Mouse (Mus musculus) CH12.LX (cell line): Measurements from ENCODE around the gene Gpx1. TPM values are rescaled to one million over a fixed set of nuclear protein-coding genes. Genes with fewer than 3 reads are reported as not detected.

Experiments used
- DNase-seq: peaks from one replicate; pipeline ENCODE4 v3.0.0-alpha.2; 2013; ENCODE audit errors: extremely low read depth
- H3K27ac ChIP-seq: 2 replicates; pipeline ENCODE4 v1.5.1; 2012; ENCODE audit warnings: low read depth, mild to moderate bottlenecking, control low read depth, moderate library complexity; ENCODE audit not compliant: insufficient read depth
- H3K27me3 ChIP-seq: replicated peaks from 2 replicates; pipeline ENCODE3; 2012; ENCODE audit warnings: inconsistent platforms
- H3K36me3 ChIP-seq, 2 experiments: replicated peaks in 1 of 2; 2 replicates each; pipeline versions ENCODE3 to v1.6.1; 2012; ENCODE audit warnings: inconsistent platforms in 1 of 2, low read length in 1 of 2, mild to moderate bottlenecking in 1 of 2, mixed read lengths in 1 of 2, moderate library complexity in 1 of 2; ENCODE audit not compliant: control insufficient read depth in 1 of 2, insufficient read depth in 1 of 2
- H3K4me1 ChIP-seq, 2 experiments: 2 replicates each; pipeline ENCODE4 v1.6.1; 2012; ENCODE audit warnings: inconsistent platforms in 1 of 2, moderate library complexity in 1 of 2; ENCODE audit not compliant: insufficient read depth in 2 of 2, control insufficient read depth in 1 of 2
- H3K4me2 ChIP-seq: 2 replicates; pipeline ENCODE4 v1.6.1; 2012; ENCODE audit warnings: low read depth, mild to moderate bottlenecking, control low read depth; ENCODE audit not compliant: poor library complexity, insufficient read depth, severe bottlenecking
- H3K4me3 ChIP-seq, 3 experiments: fragments of 150-350 bp in 1 of 3; sonication (generic) in 1 of 3; replicated peaks in 1 of 3; 2 replicates each; pipeline versions ENCODE3 to v1.5.1; 2011 to 2012; ENCODE audit warnings: low read depth in 2 of 3, low read length in 2 of 3, mild to moderate bottlenecking in 2 of 3, moderate library complexity in 2 of 3, control low read depth in 1 of 3, improper control_type of control experiment in 1 of 3, inconsistent platforms in 1 of 3, mixed read lengths in 1 of 3; ENCODE audit not compliant: poor library complexity in 1 of 3
- H3K79me2 ChIP-seq: replicated peaks from 2 replicates; pipeline ENCODE4 v1.6.1; 2012; ENCODE audit warnings: mild to moderate bottlenecking, moderate library complexity; ENCODE audit not compliant: control insufficient read depth, poor library complexity, insufficient read depth, severe bottlenecking; ENCODE audit errors: extremely low read depth
- H3K9ac ChIP-seq: 2 replicates; pipeline ENCODE4 v1.6.1; 2012; ENCODE audit warnings: low read depth, mild to moderate bottlenecking, control low read depth, moderate library complexity; ENCODE audit not compliant: insufficient read depth
- H3K9me3 ChIP-seq: replicated peaks from 2 replicates; pipeline ENCODE3; 2012; ENCODE audit warnings: low read length, inconsistent platforms, mixed read lengths
- CHD2 ChIP-seq: IDR thresholded peaks from 2 replicates; pipeline ENCODE4 v1.6.1; 2011; ENCODE audit warnings: low read length, improper control_type of control experiment
- E2F4 ChIP-seq: IDR thresholded peaks from 2 replicates; pipeline ENCODE4 v1.6.1; 2011; ENCODE audit warnings: low read depth, low read length, improper control_type of control experiment; ENCODE audit not compliant: insufficient replicate concordance
- ELF1 ChIP-seq: IDR thresholded peaks from 2 replicates; pipeline ENCODE4 v1.6.1; 2014; ENCODE audit warnings: low read depth, mild to moderate bottlenecking, inconsistent platforms, low read length, improper control_type of control experiment
- GABPA ChIP-seq: IDR thresholded peaks from 2 replicates; pipeline ENCODE4 v1.6.1; 2012; ENCODE audit warnings: low read depth, low read length, improper control_type of control experiment, inconsistent platforms; ENCODE audit not compliant: insufficient replicate concordance
- JUN ChIP-seq: IDR thresholded peaks from 2 replicates; pipeline ENCODE4 v1.6.1; 2011; ENCODE audit warnings: low read depth, mild to moderate bottlenecking, low read length, improper control_type of control experiment, moderate library complexity; ENCODE audit not compliant: insufficient read depth
- MAFK ChIP-seq: IDR thresholded peaks from 2 replicates; pipeline ENCODE4 v1.6.1; 2011; ENCODE audit warnings: low read length, improper control_type of control experiment; ENCODE audit not compliant: insufficient replicate concordance
- MAZ ChIP-seq: IDR thresholded peaks from 2 replicates; pipeline ENCODE4 v1.6.1; 2012; ENCODE audit warnings: low read depth, mild to moderate bottlenecking, inconsistent platforms, low read length, improper control_type of control experiment, moderate library complexity
- MEF2A ChIP-seq: IDR thresholded peaks from 2 replicates; pipeline ENCODE4 v1.6.1; 2014; ENCODE audit warnings: low read depth, mild to moderate bottlenecking, inconsistent platforms, low read length, improper control_type of control experiment, borderline replicate concordance
- POLR2AphosphoS2 ChIP-seq: IDR thresholded peaks from 2 replicates; pipeline ENCODE4 v1.6.1; 2011; ENCODE audit warnings: low read depth, low read length, improper control_type of control experiment
- RAD21 ChIP-seq: IDR thresholded peaks from 2 replicates; pipeline ENCODE4 v1.6.1; 2011; ENCODE audit warnings: low read depth, mild to moderate bottlenecking, low read length, improper control_type of control experiment, moderate library complexity
- SIN3A ChIP-seq: IDR thresholded peaks from 2 replicates; pipeline ENCODE4 v1.6.1; 2012; ENCODE audit warnings: low read length, improper control_type of control experiment, inconsistent platforms
- SMC3 ChIP-seq: IDR thresholded peaks from 2 replicates; pipeline ENCODE4 v1.6.1; 2011; ENCODE audit warnings: low read depth, low read length, improper control_type of control experiment
- TBP ChIP-seq: conservative IDR thresholded peaks from 2 replicates; pipeline ENCODE4 v1.6.1; 2011; ENCODE audit warnings: low read depth, low read length, improper control_type of control experiment
- USF2 ChIP-seq: conservative IDR thresholded peaks from 2 replicates; pipeline ENCODE4 v1.6.1; 2011; ENCODE audit warnings: low read depth, low read length, improper control_type of control experiment
- ZC3H11A ChIP-seq: IDR thresholded peaks from 2 replicates; pipeline ENCODE4 v1.6.1; 2012; ENCODE audit warnings: low read depth, mild to moderate bottlenecking, inconsistent platforms, low read length, improper control_type of control experiment
- ZKSCAN1 ChIP-seq: IDR thresholded peaks from 2 replicates; pipeline ENCODE4 v1.6.1; 2012; ENCODE audit warnings: low read depth, inconsistent platforms, low read length, improper control_type of control experiment, borderline replicate concordance
- ZMIZ1 ChIP-seq: IDR thresholded peaks from 2 replicates; pipeline ENCODE4 v1.6.1; 2012; ENCODE audit warnings: low read depth, mild to moderate bottlenecking, inconsistent platforms, low read length, improper control_type of control experiment
- dilution Hi-C: fragments of 300-500 bp; cut with MboI; formaldehyde crosslinking; loops from 2 replicates; pipeline ENCODE4 v1.14.3; 2020; ENCODE audit warnings: low sequenced_read_pairs; ENCODE audit not compliant: extremely low pct_unique_long_range_greater_than_20kb, extremely low pct_ligation_motif_present
- in situ Hi-C: fragments of 300-500 bp; cut with MboI; formaldehyde crosslinking; loops from 3 replicates; pipeline ENCODE4 v1.14.3; 2019; ENCODE audit warnings: low sequenced_read_pairs, low pct_ligation_motif_present, low pct_unique_long_range_greater_than_20kb, mixed read lengths
- polyA plus RNA-seq: library from polyadenylated mRNA; unstranded; fragments of >175 nt; gene quantifications from 2 replicates; pipeline ENCODE4 v1.2.1, GENCODE M21; 2012; ENCODE audit warnings: low read depth; ENCODE audit not compliant: insufficient read length
- total RNA-seq, 2 experiments: library from RNA; depleted of rRNA; stranded (reverse); fragments of 300-350 nt in 1 of 2; fragments of >200 nt in 1 of 2; gene quantifications; 2 replicates each; pipeline ENCODE4 v1.2.3; 2012 to 2014

The Gpx1 gene
- total and polyA plus RNA-seq, 3 experiments = 506 to 883 (median 813) TPM

DNA sequence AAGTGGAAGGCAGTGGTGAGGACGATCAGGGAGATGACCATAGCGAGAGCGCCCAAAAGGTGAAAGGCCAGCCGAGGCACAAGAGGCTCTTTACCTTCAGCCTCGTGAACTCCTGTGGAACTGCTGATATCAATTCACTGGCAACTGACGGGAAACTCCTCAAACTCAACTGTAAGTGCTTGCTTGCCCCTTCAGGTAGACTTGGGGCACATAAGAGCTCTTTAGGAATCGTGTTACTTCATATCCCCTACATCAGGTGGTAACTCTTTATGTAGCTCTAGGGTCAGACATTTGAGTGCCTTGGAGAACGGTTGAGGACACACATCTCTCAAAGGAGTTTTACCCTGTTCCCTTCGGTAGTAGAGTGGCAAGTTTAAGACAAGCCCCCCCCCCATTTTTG is 42.7 kb downstream of the Gpx1 start:
- DNase-seq = no peak
- dilution Hi-C loops (no loop called here), in situ Hi-C loops (no loop called here)
- H3K27me3 ChIP-seq = no peaks in the 10 kb centered on the region
- TF ChIP-seq JUN (no peak), ZKSCAN1 (no peak), CHD2 (no peak), MAFK (no peak), ZMIZ1 (no peak), SIN3A (no peak), SMC3 (no peak), USF2 (no peak), E2F4 (no peak), ZC3H11A (no peak), POLR2AphosphoS2 (no peak), TBP (no peak), MAZ (no peak), ELF1 (no peak), MEF2A (no peak), RAD21 (no peak)
- TF ChIP-seq, all 38 proteins: peak for 0
- H3K36me3 ChIP-seq = peaks cover 66 to 88% of the 10 kb centered on the region in 2 experiments
- H3K79me2 ChIP-seq = no peaks in the 10 kb centered on the region
- H3K27ac ChIP-seq = no peak overlapping the region
- H3K9ac ChIP-seq = no peak overlapping the region
- H3K9me3 ChIP-seq = no peaks in the 10 kb centered on the region
- no peak overlapping the region for H3K4me2 ChIP-seq
- no peak overlapping the region for H3K4me3 ChIP-seq
- H3K4me1 ChIP-seq = no peaks in the 10 kb centered on the region

- in situ Hi-C loops = no loop called here
- H3K4me2 ChIP-seq = no peak overlapping the region
- DNase-seq = no peak
- no peaks in the 10 kb centered on the region for H3K9me3 ChIP-seq
- H3K4me3 ChIP-seq = no peak overlapping the region
- dilution Hi-C loops = no loop called here
- TF ChIP-seq ZKSCAN1 = no peak
- no peak for TF ChIP-seq GABPA
- H3K79me2 ChIP-seq = no peaks in the 10 kb centered on the region
- H3K4me1 ChIP-seq = no peaks in the 10 kb centered on the region
- H3K9ac ChIP-seq = no peak overlapping the region
- H3K27me3 ChIP-seq = no peaks in the 10 kb centered on the region
- peaks cover 68 to 88% of the 10 kb centered on the region in 2 experiments for H3K36me3 ChIP-seq
- no peak overlapping the region for H3K27ac ChIP-seq
These were observed 46.3 kb downstream of the Gpx1 start for GRCm38 (mm10) chr9:108385006-108385405.
